ENCODE assay signal across 15 mouse cellular contexts in the genomic region with DNA sequence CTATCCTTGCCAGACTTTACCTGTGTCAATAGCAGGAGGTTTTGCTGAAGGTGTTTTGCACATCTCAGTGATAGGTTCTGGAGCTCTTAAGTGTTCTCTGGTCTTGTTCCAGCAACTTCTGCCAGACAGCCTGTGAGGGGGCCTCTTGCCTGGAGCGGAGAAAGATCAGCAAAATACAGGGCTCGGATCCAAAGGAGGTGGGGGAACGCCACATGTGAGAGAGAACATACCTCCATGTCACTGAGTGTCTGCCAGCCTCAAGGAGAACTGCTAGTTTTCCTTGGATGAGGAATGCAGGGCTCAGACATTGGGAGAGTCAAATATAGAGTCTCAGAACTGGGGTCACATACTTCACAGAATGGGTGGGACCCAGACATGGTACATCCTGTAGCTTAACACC.
DNase-seq lines count a peak whose midpoint lies in the region; ATAC-seq and TF ChIP-seq lines count a peak whose summit lies in the region.
"Had no signal": no experiment of that assay in that cellular context is flagged by ENCODE, and none has a peak within 500 bp of the region (broad histone marks: within the 10 kb centered on the region; RNA-seq: fewer than 3 reads in every experiment).

No protein-coding gene starts in this region.

- no peaks in the 10 kb centered on the region for H3K27me3 ChIP-seq in forebrain, embryonic 14.5 days (replicated peaks; ENCODE audit: control insufficient read depth, insufficient read depth, low read length)
- H3K27me3 ChIP-seq in forebrain, embryonic 16.5 days (replicated peaks; ENCODE audit: control insufficient read depth, insufficient read depth, low read length), result no peaks in the 10 kb centered on the region
- H3K27me3 ChIP-seq in limb, embryonic 15.5 days, result no peaks in the 10 kb centered on the region
- H3K27me3 ChIP-seq in kidney, adult 2 months (replicated peaks; ENCODE audit: control insufficient read depth, insufficient read depth, low read length), result no peaks in the 10 kb centered on the region
- H3K27me3 ChIP-seq: embryonic facial prominence, embryonic 13.5 days; hindbrain, embryonic 15.5 days; liver, embryonic 15.5 days; midbrain, embryonic 15.5 days had no signal

- H3K36me3 ChIP-seq in forebrain, embryonic 14.5 days (ENCODE audit: control insufficient read depth, insufficient read depth, low read length), result no peaks in the 10 kb centered on the region
- no peaks in the 10 kb centered on the region for H3K36me3 ChIP-seq in forebrain, embryonic 16.5 days (ENCODE audit: control insufficient read depth, insufficient read depth)
- H3K36me3 ChIP-seq in limb, embryonic 15.5 days, result no peaks in the 10 kb centered on the region
- no peaks in the 10 kb centered on the region for H3K36me3 ChIP-seq in kidney, adult 2 months (ENCODE audit: control insufficient read depth, insufficient read depth, low read length)
- H3K36me3 ChIP-seq: embryonic facial prominence, embryonic 13.5 days; hindbrain, embryonic 15.5 days; liver, embryonic 15.5 days; midbrain, embryonic 15.5 days had no signal

- no peak overlapping the region for H3K4me2 ChIP-seq in forebrain, embryonic 14.5 days (ENCODE audit: low read length)
- H3K4me2 ChIP-seq in forebrain, embryonic 16.5 days (ENCODE audit: low read length), result no peak overlapping the region
- H3K4me2 ChIP-seq in limb, embryonic 15.5 days, result no peak overlapping the region
- H3K4me2 ChIP-seq: embryonic facial prominence, embryonic 13.5 days; hindbrain, embryonic 15.5 days; liver, embryonic 15.5 days; midbrain, embryonic 15.5 days had no signal

- TF ChIP-seq POLR2A in kidney, adult 2 months (IDR thresholded peaks at IDR 0.05; ENCODE audit: low read depth, low read length), result no peak

- H3K27ac ChIP-seq in forebrain, embryonic 14.5 days (ENCODE audit: low read depth, low read length), result no peak overlapping the region
- no peak overlapping the region for H3K27ac ChIP-seq in forebrain, embryonic 16.5 days (ENCODE audit: low read length)
- H3K27ac ChIP-seq in layer of hippocampus, adult 2 months, result 0 out of 2 replicates have a peak overlapping the region, but pooled peaks have one; percentile 3
- peak overlapping the region; percentile 68; the same call in 1 of the 2 replicates for H3K27ac ChIP-seq in limb, embryonic 15.5 days
- no peak overlapping the region for H3K27ac ChIP-seq in kidney, adult 2 months (ENCODE audit: insufficient read depth, low read depth, low read length)
- H3K27ac ChIP-seq: embryonic facial prominence, embryonic 13.5 days; gastrocnemius, adult 2 months; hindbrain, embryonic 15.5 days; liver, embryonic 15.5 days; midbrain, embryonic 15.5 days had no signal

- no peaks in the 10 kb centered on the region for H3K4me1 ChIP-seq in forebrain, embryonic 14.5 days (ENCODE audit: control insufficient read depth, insufficient read depth, low read length)
- H3K4me1 ChIP-seq in forebrain, embryonic 16.5 days (replicated peaks; ENCODE audit: control insufficient read depth, insufficient read depth, low read length), result peaks cover 2% of the 10 kb centered on the region; the same call in 1 of the 2 replicates
- H3K4me1 ChIP-seq in limb, embryonic 15.5 days, result peaks cover 14% of the 10 kb centered on the region
- no peaks in the 10 kb centered on the region for H3K4me1 ChIP-seq in kidney, adult 2 months (ENCODE audit: control insufficient read depth, insufficient read depth, low read length)
- H3K4me1 ChIP-seq: hindbrain, embryonic 15.5 days; liver, embryonic 15.5 days; midbrain, embryonic 15.5 days had no signal

- no peak for ATAC-seq in forebrain, embryonic 14.5 days
- no peak for ATAC-seq in forebrain, embryonic 16.5 days
- ATAC-seq in frontal cortex, adult (ENCODE audit: low TSS enrichment), result peak; percentile 67
- peak; percentile 75 for ATAC-seq in limb, embryonic 15.5 days (ENCODE audit: insufficient number of reproducible peaks, low FRiP score, low TSS enrichment, low read depth)
- no peak for ATAC-seq in activated CD4-positive, CD25-positive, alpha-beta regulatory T cell, adult 4 months
- ATAC-seq: midbrain, embryonic 15.5 days had no signal

- H3K9me3 ChIP-seq in forebrain, embryonic 14.5 days (replicated peaks; ENCODE audit: control insufficient read depth, low read length), result no peaks in the 10 kb centered on the region
- no peaks in the 10 kb centered on the region for H3K9me3 ChIP-seq in forebrain, embryonic 16.5 days (ENCODE audit: control insufficient read depth, low read length)
- H3K9me3 ChIP-seq in limb, embryonic 15.5 days, result no peaks in the 10 kb centered on the region
- H3K9me3 ChIP-seq: embryonic facial prominence, embryonic 13.5 days; hindbrain, embryonic 15.5 days; liver, embryonic 15.5 days; midbrain, embryonic 15.5 days had no signal

- no peak for TF ChIP-seq CTCF in layer of hippocampus, adult 2 months (conservative IDR thresholded peaks at IDR 0.05)
- TF ChIP-seq CTCF in kidney, adult 2 months (conservative IDR thresholded peaks at IDR 0.05; ENCODE audit: insufficient read depth, insufficient read length, low read depth, low read length), result no peak

- H3K4me3 ChIP-seq in forebrain, embryonic 14.5 days (ENCODE audit: low read depth, low read length), result no peak overlapping the region
- no peak overlapping the region for H3K4me3 ChIP-seq in forebrain, embryonic 16.5 days (replicated peaks; ENCODE audit: low read length)
- H3K4me3 ChIP-seq in layer of hippocampus, adult 2 months, result no peak overlapping the region
- no peak overlapping the region for H3K4me3 ChIP-seq in limb, embryonic 15.5 days
- H3K4me3 ChIP-seq in kidney, adult 2 months (ENCODE audit: insufficient read depth, low read depth, low read length), result no peak overlapping the region
- H3K4me3 ChIP-seq: embryonic facial prominence, embryonic 13.5 days; gastrocnemius, adult 2 months; hindbrain, embryonic 15.5 days; liver, embryonic 15.5 days; midbrain, embryonic 15.5 days had no signal

- H3K9ac ChIP-seq in forebrain, embryonic 14.5 days (ENCODE audit: low read length), result no peak overlapping the region
- no peak overlapping the region for H3K9ac ChIP-seq in forebrain, embryonic 16.5 days (replicated peaks; ENCODE audit: low read depth, low read length)
- no peak overlapping the region for H3K9ac ChIP-seq in limb, embryonic 15.5 days
- H3K9ac ChIP-seq: embryonic facial prominence, embryonic 13.5 days; hindbrain, embryonic 15.5 days; liver, embryonic 15.5 days; midbrain, embryonic 15.5 days had no signal

- WGBS in forebrain, embryonic 14.5 days, result 81% methylated on average over 3 of the region's 3 CpGs
- WGBS in forebrain, embryonic 16.5 days, result 65% methylated on average over 3 of the region's 3 CpGs
- WGBS in limb, embryonic 15.5 days, result 27% methylated on average over 3 of the region's 3 CpGs
- WGBS in kidney, adult 2 months, result 70% methylated on average over 3 of the region's 3 CpGs

- peak; percentile 9 for DNase-seq in forebrain, embryonic 14.5 days (ENCODE audit: low spot score)
- peak in 1 of 2 experiments; percentile 21 for DNase-seq in layer of hippocampus, adult 2 months (ENCODE audit: low spot score in 2 of 2)
- DNase-seq in layer of hippocampus, adult 9-10 months (ENCODE audit: low spot score), result no peak
- no peak for DNase-seq in kidney, adult 2 months
- DNase-seq: adrenal gland, postnatal 25 days; cerebellum, adult 8-10 months; gastrocnemius, adult 2 months had no signal

Comparison
In these comparisons a context has a peak if more than half of its experiments do, and no peak if none do; other contexts are left out.
1. ATAC-seq: peak in frontal cortex, adult (single experiment) and limb, embryonic 15.5 days (single experiment); none in forebrain, embryonic 14.5 days (single experiment), forebrain, embryonic 16.5 days (single experiment) and activated CD4-positive, CD25-positive, alpha-beta regulatory T cell, adult 4 months (single experiment).
2. H3K27ac ChIP-seq: peak in layer of hippocampus, adult 2 months (single experiment) and limb, embryonic 15.5 days (single experiment); none in forebrain, embryonic 14.5 days (single experiment), forebrain, embryonic 16.5 days (single experiment) and kidney, adult 2 months (single experiment).